Comparison of ENCODE assay signal across 11 mouse cellular contexts in genomic region chr4:110119438-110119837, GRCm38 (mm10).
DNase-seq lines count a peak whose midpoint lies in the region; TF ChIP-seq lines count a peak whose summit lies in the region.
"Had no signal": no experiment of that assay in that cellular context is flagged by ENCODE, and none has a peak within 500 bp of the region (broad histone marks: within the 10 kb centered on the region; RNA-seq: fewer than 3 reads in every experiment).

No protein-coding gene starts in this region.

- no peak overlapping the region for H3K27ac ChIP-seq in heart, embryonic 10.5 days
- no peak overlapping the region for H3K27ac ChIP-seq in left cerebral cortex, adult 2 months
- H3K27ac ChIP-seq: embryonic facial prominence, embryonic 13.5 days; midbrain, embryonic 12.5 days had no signal

- peaks cover 3% of the 10 kb centered on the region; the same call in 1 of the 2 replicates for H3K4me1 ChIP-seq in heart, embryonic 10.5 days

- no peaks in the 10 kb centered on the region for H3K27me3 ChIP-seq in heart, embryonic 10.5 days (ENCODE audit: insufficient read depth, poor library complexity, severe bottlenecking)
- H3K27me3 ChIP-seq: embryonic facial prominence, embryonic 13.5 days; midbrain, embryonic 12.5 days had no signal

- DNase-seq in heart, postnatal 10 days = peak; percentile 31 to 57
- no peak for DNase-seq in heart, embryonic 10.5 days (ENCODE audit: low spot score)
- DNase-seq in 416B (ENCODE audit: low read depth) = peak; percentile 18
- DNase-seq in embryo, embryonic 10 days (ENCODE audit: low spot score) = peak; percentile 87
- peak; percentile 13 to 51 for DNase-seq in kidney, postnatal 36 days
- DNase-seq in cerebellum, adult 11 months = no peak
- no peak for DNase-seq in left cerebral cortex, adult 2 months (ENCODE audit: extremely low spot score in 1 of 2, low spot score in 2 of 2)
- no peak for DNase-seq in right cerebral cortex, postnatal 10 days (ENCODE audit: low spot score in 2 of 2)
- DNase-seq: thymus, adult 18-20 months had no signal

- TF ChIP-seq CTCF in left cerebral cortex, adult 2 months (IDR thresholded peaks at IDR 0.05) = no peak

- 24% methylated on average over 9 of the region's 9 CpGs for WGBS in heart, embryonic 10.5 days

- H3K36me3 ChIP-seq in heart, embryonic 10.5 days = no peaks in the 10 kb centered on the region
- H3K36me3 ChIP-seq: embryonic facial prominence, embryonic 13.5 days; midbrain, embryonic 12.5 days had no signal

- intact Hi-C loops in heart, postnatal 10 days (cut with DNase I) = loop anchor here (1.0 kb wide), 1 partner anchor 31 kb away; no protein-coding TSS in a partner anchor
- intact Hi-C loops in left cerebral cortex, adult 2 months (cut with DNase I) = no loop called here

- H3K4me3 ChIP-seq in heart, embryonic 10.5 days = no peak overlapping the region
- H3K4me3 ChIP-seq in left cerebral cortex, adult 2 months = no peak overlapping the region
- H3K4me3 ChIP-seq: embryonic facial prominence, embryonic 13.5 days; midbrain, embryonic 12.5 days had no signal

- no peaks in the 10 kb centered on the region for H3K9me3 ChIP-seq in heart, embryonic 10.5 days
- H3K9me3 ChIP-seq: embryonic facial prominence, embryonic 13.5 days; midbrain, embryonic 12.5 days had no signal

Comparison
In these comparisons a context has a peak if more than half of its experiments do, and no peak if none do; other contexts are left out.
1. DNase-seq: peak in heart, postnatal 10 days (2 of 2), 416B (single experiment), embryo, embryonic 10 days (single experiment) and kidney, postnatal 36 days (2 of 2); none in heart, embryonic 10.5 days (single experiment), cerebellum, adult 11 months (single experiment), left cerebral cortex, adult 2 months (0 of 2) and right cerebral cortex, postnatal 10 days (0 of 2).